Mouse (Mus musculus): ENCODE measurements around the gene Anpep. TPM values are rescaled to one million over a fixed set of nuclear protein-coding genes. Genes with fewer than 3 reads are reported as not detected.
A peak's percentile ranks its signal among the peaks of the same experiment; 100 is the strongest.

Anpep gene
- polyA plus RNA-seq, 1 experiment from 2014 or later: 4.3 TPM

- Histone ChIP-seq H3K36me3 (peaks cover 80% of the 10 kb centered on the region), H3K27ac (no peak overlapping the region), H3K4me3 (no peak overlapping the region), H3K27me3 (ENCODE audit: insufficient read depth, poor library complexity, severe bottlenecking) (no peaks in the 10 kb centered on the region), H3K9me3 (no peaks in the 10 kb centered on the region), H3K4me1 (replicated peaks) (no peaks in the 10 kb centered on the region)
- WGBS: 95% methylated on average over 6 of the region's 6 CpGs
- no peak for DNase-seq (ENCODE audit: low spot score)
Observed at GRCm38 (mm10) chr7:79881901-79882300, 21.0 kb upstream of the Anpep start.

- Histone ChIP-seq H3K4me1 (replicated peaks) (no peaks in the 10 kb centered on the region), H3K4me3 (no peak overlapping the region), H3K36me3 (peaks cover 82% of the 10 kb centered on the region), H3K27ac (no peak overlapping the region), H3K27me3 (ENCODE audit: insufficient read depth, poor library complexity, severe bottlenecking) (no peaks in the 10 kb centered on the region), H3K9me3 (no peaks in the 10 kb centered on the region)
- 56% methylated on average over 3 of the region's 3 CpGs for WGBS
- no peak for DNase-seq (ENCODE audit: low spot score)
Observed at GRCm38 (mm10) chr7:79880998-79881397, 20.1 kb upstream of the Anpep start.

- no peak for DNase-seq (ENCODE audit: low spot score)
- Histone ChIP-seq H3K36me3 (peaks cover 76% of the 10 kb centered on the region), H3K4me3 (no peak overlapping the region), H3K9me3 (no peaks in the 10 kb centered on the region), H3K4me1 (replicated peaks) (no peaks in the 10 kb centered on the region), H3K27ac (no peak overlapping the region), H3K27me3 (ENCODE audit: insufficient read depth, poor library complexity, severe bottlenecking) (no peaks in the 10 kb centered on the region)
- WGBS: 93% methylated on average over 6 of the region's 6 CpGs
Observed at GRCm38 (mm10) chr7:79880033-79880432, 19.2 kb upstream of the Anpep start.

GRCm38 (mm10) chr7:79878455-79879025 lies 17.7 kb upstream of the Anpep start:
- no peaks in the 10 kb centered on the region for H3K27me3 ChIP-seq (ENCODE audit: insufficient read depth, poor library complexity, severe bottlenecking)
- WGBS: 82% methylated on average over 2 of the region's 2 CpGs
- H3K9me3 ChIP-seq: no peaks in the 10 kb centered on the region
- H3K36me3 ChIP-seq: peaks cover 71% of the 10 kb centered on the region
- no peak for DNase-seq (ENCODE audit: low spot score)
- H3K4me1 ChIP-seq (replicated peaks): no peaks in the 10 kb centered on the region
- no peak overlapping the region for H3K4me3 ChIP-seq
- no peak overlapping the region for H3K27ac ChIP-seq

- Histone ChIP-seq H3K9me3 (no peaks in the 10 kb centered on the region), H3K27ac (no peak overlapping the region), H3K4me3 (no peak overlapping the region), H3K27me3 (ENCODE audit: insufficient read depth, poor library complexity, severe bottlenecking) (no peaks in the 10 kb centered on the region), H3K4me1 (replicated peaks) (peaks cover 10% of the 10 kb centered on the region), H3K36me3 (peaks cover 19% of the 10 kb centered on the region)
- 83% methylated on average over 6 of the region's 6 CpGs for WGBS
- no peak for DNase-seq (ENCODE audit: low spot score)
Observed at GRCm38 (mm10) chr7:79873407-79873806, 12.5 kb upstream of the Anpep start.

- no peak for DNase-seq (ENCODE audit: low spot score)
- H3K4me1 ChIP-seq (replicated peaks): peaks cover 14% of the 10 kb centered on the region
- no peak overlapping the region for H3K27ac ChIP-seq
- peaks cover 8% of the 10 kb centered on the region; the same call in 1 of the 2 replicates for H3K36me3 ChIP-seq
- H3K9me3 ChIP-seq: no peaks in the 10 kb centered on the region
- no peak overlapping the region for H3K4me3 ChIP-seq
- H3K27me3 ChIP-seq (ENCODE audit: insufficient read depth, poor library complexity, severe bottlenecking): no peaks in the 10 kb centered on the region
- 88% methylated on average over 6 of the region's 6 CpGs for WGBS
Observed at GRCm38 (mm10) chr7:79871797-79872345, 11.0 kb upstream of the Anpep start.

GRCm38 (mm10) chr7:79869072-79869719 lies 8.3 kb upstream of the Anpep start:
- Histone ChIP-seq H3K36me3 (no peaks in the 10 kb centered on the region), H3K4me1 (replicated peaks) (peaks cover 20% of the 10 kb centered on the region), H3K27me3 (ENCODE audit: insufficient read depth, poor library complexity, severe bottlenecking) (no peaks in the 10 kb centered on the region), H3K27ac (peak overlapping the region; percentile 35; the same call in 1 of the 2 replicates), H3K9me3 (no peaks in the 10 kb centered on the region), H3K4me3 (no peak overlapping the region)
- no peak for DNase-seq (ENCODE audit: low spot score)
- 52% methylated on average over 6 of the region's 6 CpGs for WGBS

- H3K4me1 ChIP-seq (replicated peaks): peaks cover 20% of the 10 kb centered on the region
- H3K4me3 ChIP-seq: no peak overlapping the region
- no peaks in the 10 kb centered on the region for H3K27me3 ChIP-seq (ENCODE audit: insufficient read depth, poor library complexity, severe bottlenecking)
- no peak for DNase-seq (ENCODE audit: low spot score)
- no peaks in the 10 kb centered on the region for H3K36me3 ChIP-seq
- no peak overlapping the region for H3K27ac ChIP-seq
- WGBS: 89% methylated on average over 7 of the region's 7 CpGs
- H3K9me3 ChIP-seq: no peaks in the 10 kb centered on the region
Observed at GRCm38 (mm10) chr7:79868475-79868874, 7.6 kb upstream of the Anpep start.

GRCm38 (mm10) chr7:79867861-79868260 lies 7.0 kb upstream of the Anpep start:
- Histone ChIP-seq H3K9me3 (no peaks in the 10 kb centered on the region), H3K4me3 (no peak overlapping the region), H3K36me3 (no peaks in the 10 kb centered on the region), H3K27me3 (ENCODE audit: insufficient read depth, poor library complexity, severe bottlenecking) (no peaks in the 10 kb centered on the region), H3K4me1 (replicated peaks) (peaks cover 20% of the 10 kb centered on the region), H3K27ac (peak overlapping the region; percentile 40; the same call in 1 of the 2 replicates)
- DNase-seq (ENCODE audit: low spot score): no peak
- WGBS: 83% methylated on average over 13 of the region's 13 CpGs

GRCm38 (mm10) chr7:79866294-79867000 lies 5.6 kb upstream of the Anpep start:
- no peaks in the 10 kb centered on the region for H3K27me3 ChIP-seq (ENCODE audit: insufficient read depth, poor library complexity, severe bottlenecking)
- no peak for DNase-seq (ENCODE audit: low spot score)
- peaks cover 20% of the 10 kb centered on the region for H3K4me1 ChIP-seq (replicated peaks)
- 84% methylated on average over 3 of the region's 3 CpGs for WGBS
- no peak overlapping the region for H3K4me3 ChIP-seq
- no peaks in the 10 kb centered on the region for H3K36me3 ChIP-seq
- H3K27ac ChIP-seq: no peak overlapping the region
- H3K9me3 ChIP-seq: no peaks in the 10 kb centered on the region

- no peak for DNase-seq (ENCODE audit: low spot score)
- Histone ChIP-seq H3K36me3 (no peaks in the 10 kb centered on the region), H3K4me3 (no peak overlapping the region), H3K27ac (no peak overlapping the region), H3K4me1 (replicated peaks) (peaks cover 20% of the 10 kb centered on the region), H3K27me3 (ENCODE audit: insufficient read depth, poor library complexity, severe bottlenecking) (no peaks in the 10 kb centered on the region), H3K9me3 (no peaks in the 10 kb centered on the region)
- WGBS: 83% methylated on average over 8 of the region's 8 CpGs
Observed at GRCm38 (mm10) chr7:79861794-79862193, 935 bp upstream of the Anpep start.

GRCm38 (mm10) chr7:79858956-79859630 lies 1.8 kb downstream of the Anpep start:
- DNase-seq (ENCODE audit: low spot score): no peak
- no peak overlapping the region for H3K27ac ChIP-seq
- H3K4me1 ChIP-seq (replicated peaks): peaks cover 15% of the 10 kb centered on the region
- H3K36me3 ChIP-seq: no peaks in the 10 kb centered on the region
- H3K4me3 ChIP-seq: no peak overlapping the region
- WGBS: 55% methylated on average over 9 of the region's 9 CpGs
- no peaks in the 10 kb centered on the region for H3K9me3 ChIP-seq
- no peaks in the 10 kb centered on the region for H3K27me3 ChIP-seq (ENCODE audit: insufficient read depth, poor library complexity, severe bottlenecking)

Data from hindbrain, embryonic 10.5 days (tissue).